Mouse (Mus musculus): ENCODE data around the gene Arl3.

DNA sequence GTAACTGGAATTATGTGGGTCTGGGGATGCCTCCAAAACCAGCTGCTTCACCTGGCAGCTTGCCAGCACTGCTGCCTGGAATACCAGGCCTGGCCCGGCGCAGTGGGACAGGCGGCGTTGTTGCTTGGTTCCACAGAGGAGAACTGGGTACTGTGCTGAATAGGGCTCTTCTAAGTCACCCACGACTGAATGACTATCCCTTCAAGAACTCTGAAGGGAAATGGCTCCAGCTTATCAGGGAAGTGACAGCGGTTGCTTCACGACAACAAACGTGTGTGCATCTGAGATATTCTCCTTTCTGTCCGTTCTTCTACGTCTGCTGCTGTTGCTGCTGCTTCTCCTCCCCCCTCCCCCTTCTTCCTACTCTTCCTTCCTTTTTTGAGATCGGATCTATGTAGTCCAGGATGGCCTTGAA is 19.4 kb downstream of the Arl3 start:
- no peak for TF ChIP-seq CTCF (IDR thresholded peaks at IDR 0.05; ENCODE audit: insufficient read depth, low read depth, low read length)
- no peak for TF ChIP-seq POLR2A (IDR thresholded peaks at IDR 0.05; ENCODE audit: insufficient read depth, low read depth, low read length)
